Mouse (Mus musculus): Measurements from ENCODE around the gene Cacna2d3. TPM values are rescaled to one million over a fixed set of nuclear protein-coding genes. Genes with fewer than 3 reads are reported as not detected.

The Cacna2d3 gene
- polyA plus RNA-seq, 1 experiment from 2014 or later: 0.92 TPM

DNA sequence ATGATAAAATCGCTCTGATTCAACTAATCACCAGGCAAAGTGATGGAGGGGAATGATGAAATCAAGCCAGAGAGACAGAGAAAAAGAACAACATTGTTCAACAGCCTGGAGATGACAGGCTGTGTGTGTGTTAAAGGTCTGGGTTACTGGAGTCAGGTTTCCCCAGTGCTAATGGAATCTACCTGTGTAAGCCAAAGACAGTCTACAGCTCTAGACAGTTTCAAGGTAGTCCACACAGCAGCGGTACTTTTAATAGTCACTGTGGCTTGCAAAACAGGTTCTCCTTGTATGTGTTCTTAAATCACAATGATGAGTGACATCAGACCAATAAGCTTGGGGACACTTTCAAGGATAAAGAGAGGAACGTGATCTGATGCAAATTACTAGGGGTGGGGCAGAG is 191.1 kb downstream of the Cacna2d3 start:
- no peaks in the 10 kb centered on the region for H3K27me3 ChIP-seq (replicated peaks; ENCODE audit: control insufficient read depth, insufficient read depth, low read length)
- H3K4me2 ChIP-seq (ENCODE audit: low read depth, low read length): no peak overlapping the region
- no peak overlapping the region for H3K27ac ChIP-seq (ENCODE audit: low read length)
- 68% methylated on average over 3 of the region's 3 CpGs for WGBS
- H3K9ac ChIP-seq (ENCODE audit: low read depth, low read length): no peak overlapping the region
- no peaks in the 10 kb centered on the region for H3K4me1 ChIP-seq (ENCODE audit: control insufficient read depth, insufficient read depth, low read length)
- no peak overlapping the region for H3K4me3 ChIP-seq (ENCODE audit: low read length)
- H3K9me3 ChIP-seq (ENCODE audit: control insufficient read depth, low read length): no peaks in the 10 kb centered on the region
- no peaks in the 10 kb centered on the region for H3K36me3 ChIP-seq (ENCODE audit: control insufficient read depth, insufficient read depth, low read length)
- ATAC-seq: no peak

DNA sequence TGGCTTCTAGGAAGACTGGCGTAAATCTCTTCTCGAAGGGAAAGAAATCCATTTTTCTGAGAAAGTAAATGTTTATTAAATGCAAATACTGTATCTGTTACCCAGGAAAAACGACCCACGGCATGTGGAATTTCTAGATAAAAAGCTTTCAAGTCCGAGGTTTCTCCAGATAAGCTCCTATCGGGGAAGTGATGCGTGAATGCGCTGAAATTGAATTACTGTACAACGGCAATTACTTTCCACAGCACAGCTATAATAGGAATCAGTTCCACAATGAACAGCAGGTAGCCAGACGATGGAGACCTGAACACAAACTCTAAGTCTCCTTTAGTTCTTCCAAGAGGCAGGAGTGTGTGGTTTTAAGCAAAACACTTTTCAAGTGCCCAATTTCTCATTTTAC is 193.0 kb downstream of the Cacna2d3 start:
- Histone ChIP-seq H3K4me3 (ENCODE audit: low read length) (no peak overlapping the region), H3K27ac (ENCODE audit: low read length) (no peak overlapping the region), H3K9me3 (ENCODE audit: control insufficient read depth, low read length) (no peaks in the 10 kb centered on the region), H3K4me2 (ENCODE audit: low read depth, low read length) (no peak overlapping the region), H3K27me3 (replicated peaks; ENCODE audit: control insufficient read depth, insufficient read depth, low read length) (no peaks in the 10 kb centered on the region), H3K9ac (ENCODE audit: low read depth, low read length) (no peak overlapping the region), H3K36me3 (ENCODE audit: control insufficient read depth, insufficient read depth, low read length) (no peaks in the 10 kb centered on the region), H3K4me1 (ENCODE audit: control insufficient read depth, insufficient read depth, low read length) (no peaks in the 10 kb centered on the region)
- 57% methylated on average over 10 of the region's 10 CpGs for WGBS
- ATAC-seq: no peak

DNA sequence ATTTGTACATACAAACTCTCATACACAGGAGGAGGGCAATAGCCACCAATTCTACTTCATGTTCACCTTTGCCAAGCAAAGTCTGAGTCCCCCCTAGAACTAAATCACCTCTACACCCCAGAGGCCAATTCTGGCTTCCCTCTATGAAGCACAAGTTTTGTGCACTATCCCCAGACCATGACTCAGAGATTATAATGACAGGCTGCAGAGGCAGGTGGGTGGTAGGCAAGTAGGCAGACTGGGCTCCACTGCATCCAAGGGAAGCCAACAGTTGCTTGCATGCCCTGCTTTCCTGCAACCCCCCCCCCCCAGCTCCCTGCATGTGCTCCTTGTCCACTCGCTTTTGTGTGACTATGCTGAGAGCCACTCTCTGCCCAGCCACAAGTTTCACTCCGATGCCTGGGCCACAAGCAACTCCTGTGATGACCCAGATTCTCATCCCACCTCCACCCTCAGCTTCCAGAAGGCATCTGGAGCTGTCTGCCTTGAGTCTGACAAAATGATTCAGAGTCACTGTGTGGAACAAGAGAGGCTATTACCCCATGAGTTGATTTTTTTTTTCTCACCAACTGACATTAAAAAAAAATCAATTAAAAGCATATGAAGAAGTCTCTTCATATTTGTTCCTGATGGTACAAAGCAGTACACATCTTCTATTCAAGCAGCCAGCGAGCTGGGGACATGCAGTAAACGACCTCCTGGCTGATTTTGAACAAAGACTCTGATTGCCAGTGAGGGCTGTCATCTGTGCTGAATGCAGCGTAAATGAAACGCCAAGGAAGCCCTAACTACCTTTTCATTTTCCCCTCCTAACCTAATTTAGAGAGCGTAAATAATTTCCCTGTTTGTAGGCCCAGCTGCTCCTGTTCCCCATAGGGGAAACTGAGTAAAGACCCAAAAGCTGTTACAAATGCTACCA is 201.7 kb downstream of the Cacna2d3 start:
- WGBS: 66% methylated on average over 7 of the region's 7 CpGs
- Histone ChIP-seq H3K4me1 (ENCODE audit: control insufficient read depth, insufficient read depth, low read length) (no peaks in the 10 kb centered on the region), H3K9ac (ENCODE audit: low read depth, low read length) (no peak overlapping the region), H3K27me3 (replicated peaks; ENCODE audit: control insufficient read depth, insufficient read depth, low read length) (no peaks in the 10 kb centered on the region), H3K4me2 (ENCODE audit: low read depth, low read length) (no peak overlapping the region), H3K9me3 (ENCODE audit: control insufficient read depth, low read length) (no peaks in the 10 kb centered on the region), H3K27ac (ENCODE audit: low read length) (no peak overlapping the region), H3K4me3 (ENCODE audit: low read length) (no peak overlapping the region), H3K36me3 (ENCODE audit: control insufficient read depth, insufficient read depth, low read length) (no peaks in the 10 kb centered on the region)
- ATAC-seq: no peak

- H3K9me3 ChIP-seq (ENCODE audit: control insufficient read depth, low read length): no peaks in the 10 kb centered on the region
- H3K27me3 ChIP-seq (replicated peaks; ENCODE audit: control insufficient read depth, insufficient read depth, low read length): no peaks in the 10 kb centered on the region
- no peak for ATAC-seq
These were observed 219.0 kb downstream of the Cacna2d3 start for GRCm38 (mm10) chr14:29502667-29503066.

GRCm38 (mm10) chr14:29498546-29499290 is 222.9 kb downstream of the Cacna2d3 start:
- Histone ChIP-seq H3K4me1 (ENCODE audit: control insufficient read depth, insufficient read depth, low read length) (no peaks in the 10 kb centered on the region), H3K9ac (ENCODE audit: low read depth, low read length) (no peak overlapping the region), H3K4me3 (ENCODE audit: low read length) (no peak overlapping the region), H3K27ac (ENCODE audit: low read length) (no peak overlapping the region), H3K27me3 (replicated peaks; ENCODE audit: control insufficient read depth, insufficient read depth, low read length) (no peaks in the 10 kb centered on the region), H3K36me3 (ENCODE audit: control insufficient read depth, insufficient read depth, low read length) (no peaks in the 10 kb centered on the region), H3K4me2 (ENCODE audit: low read depth, low read length) (no peak overlapping the region), H3K9me3 (ENCODE audit: control insufficient read depth, low read length) (no peaks in the 10 kb centered on the region)
- ATAC-seq: no peak
- 47% methylated on average over 8 of the region's 8 CpGs for WGBS

More at GRCm38 (mm10) chr14:29502667-29503066, 219.0 kb downstream of the Cacna2d3 start:
- 72% methylated on average over 5 of the region's 5 CpGs for WGBS
- Histone ChIP-seq H3K4me2 (ENCODE audit: low read depth, low read length) (no peak overlapping the region), H3K27ac (ENCODE audit: low read length) (no peak overlapping the region), H3K4me1 (ENCODE audit: control insufficient read depth, insufficient read depth, low read length) (no peaks in the 10 kb centered on the region), H3K4me3 (ENCODE audit: low read length) (no peak overlapping the region), H3K36me3 (ENCODE audit: control insufficient read depth, insufficient read depth, low read length) (no peaks in the 10 kb centered on the region), H3K9ac (ENCODE audit: low read depth, low read length) (no peak overlapping the region)

- Histone ChIP-seq H3K36me3 (ENCODE audit: control insufficient read depth, insufficient read depth, low read length) (no peaks in the 10 kb centered on the region), H3K27ac (ENCODE audit: low read length) (no peak overlapping the region)
These were observed 225.1 kb downstream of the Cacna2d3 start for GRCm38 (mm10) chr14:29496552-29496951.

DNA sequence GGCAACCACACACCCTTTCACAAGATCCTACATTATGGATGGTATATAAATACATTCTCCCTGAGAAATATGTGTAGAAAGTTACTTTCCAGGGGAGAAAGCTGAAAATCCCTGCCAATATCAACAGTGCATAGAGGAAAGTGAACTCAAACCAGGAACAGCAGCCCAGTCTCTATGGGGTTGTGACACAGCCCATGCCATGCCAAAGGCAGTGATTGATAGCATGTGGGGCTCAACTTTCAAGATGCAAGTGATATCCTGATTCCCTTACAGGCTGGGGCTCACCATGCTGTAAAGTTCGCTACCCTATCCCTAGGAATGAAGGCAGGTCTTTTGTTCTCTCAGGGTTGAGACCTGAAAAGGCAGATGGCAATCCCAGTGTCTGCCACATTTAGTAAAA is 229.9 kb downstream of the Cacna2d3 start:
- Histone ChIP-seq H3K27me3 (replicated peaks; ENCODE audit: control insufficient read depth, insufficient read depth, low read length) (no peaks in the 10 kb centered on the region), H3K4me1 (ENCODE audit: control insufficient read depth, insufficient read depth, low read length) (no peaks in the 10 kb centered on the region), H3K4me3 (ENCODE audit: low read length) (no peak overlapping the region), H3K9me3 (ENCODE audit: control insufficient read depth, low read length) (no peaks in the 10 kb centered on the region), H3K36me3 (ENCODE audit: control insufficient read depth, insufficient read depth, low read length) (no peaks in the 10 kb centered on the region), H3K9ac (ENCODE audit: low read depth, low read length) (no peak overlapping the region), H3K27ac (ENCODE audit: low read length) (no peak overlapping the region), H3K4me2 (ENCODE audit: low read depth, low read length) (no peak overlapping the region)
- WGBS: 68% methylated on average over 1 of the region's 1 CpGs
- no peak for ATAC-seq

More at GRCm38 (mm10) chr14:29496552-29496951, 225.1 kb downstream of the Cacna2d3 start:
- no peak overlapping the region for H3K4me2 ChIP-seq (ENCODE audit: low read depth, low read length)
- no peak overlapping the region for H3K4me3 ChIP-seq (ENCODE audit: low read length)
- no peak for ATAC-seq
- H3K27me3 ChIP-seq (replicated peaks; ENCODE audit: control insufficient read depth, insufficient read depth, low read length): no peaks in the 10 kb centered on the region
- WGBS: 87% methylated on average over 3 of the region's 3 CpGs
- H3K9me3 ChIP-seq (ENCODE audit: control insufficient read depth, low read length): no peaks in the 10 kb centered on the region
- H3K4me1 ChIP-seq (ENCODE audit: control insufficient read depth, insufficient read depth, low read length): no peaks in the 10 kb centered on the region
- H3K9ac ChIP-seq (ENCODE audit: low read depth, low read length): no peak overlapping the region

GRCm38 (mm10) chr14:29485416-29485815 is 236.2 kb downstream of the Cacna2d3 start:
- Histone ChIP-seq H3K36me3 (ENCODE audit: control insufficient read depth, insufficient read depth, low read length) (no peaks in the 10 kb centered on the region), H3K4me2 (ENCODE audit: low read depth, low read length) (no peak overlapping the region), H3K9ac (ENCODE audit: low read depth, low read length) (no peak overlapping the region), H3K4me3 (ENCODE audit: low read length) (no peak overlapping the region), H3K4me1 (ENCODE audit: control insufficient read depth, insufficient read depth, low read length) (no peaks in the 10 kb centered on the region), H3K27ac (ENCODE audit: low read length) (no peak overlapping the region), H3K27me3 (replicated peaks; ENCODE audit: control insufficient read depth, insufficient read depth, low read length) (no peaks in the 10 kb centered on the region), H3K9me3 (ENCODE audit: control insufficient read depth, low read length) (no peaks in the 10 kb centered on the region)
- WGBS: 76% methylated on average over 1 of the region's 1 CpGs
- ATAC-seq: no peak

DNA sequence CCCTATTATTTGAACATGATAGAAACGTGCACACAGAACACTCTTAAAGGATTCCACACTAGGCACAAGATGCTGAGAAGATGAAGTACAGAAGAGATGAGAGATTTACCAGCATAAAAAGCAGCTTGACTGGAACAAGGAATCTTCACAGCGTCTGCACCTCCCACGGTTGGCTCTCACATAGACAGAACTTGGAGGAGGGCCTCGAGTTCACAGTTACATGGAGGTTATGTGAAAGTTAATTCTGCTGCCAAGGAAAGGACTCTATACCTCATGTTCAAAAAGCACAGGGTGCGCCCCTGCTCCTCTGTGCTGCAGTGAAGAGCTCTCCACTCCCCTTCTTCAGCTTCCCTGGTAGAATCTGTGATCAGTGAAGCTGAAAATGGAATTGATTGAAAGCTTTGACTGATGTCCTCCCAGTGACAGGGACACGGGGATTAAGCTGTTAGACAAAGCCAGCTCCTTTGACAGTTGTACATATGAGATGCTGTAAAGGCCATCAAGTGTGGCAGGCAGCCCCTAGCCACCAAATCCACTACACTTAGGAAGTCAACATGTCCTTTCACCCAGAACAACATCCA is 243.2 kb downstream of the Cacna2d3 start:
- no peak for ATAC-seq
- no peak overlapping the region for H3K9ac ChIP-seq (ENCODE audit: low read depth, low read length)
- no peaks in the 10 kb centered on the region for H3K36me3 ChIP-seq (ENCODE audit: control insufficient read depth, insufficient read depth, low read length)

More for the DNA sequence above, 243.2 kb downstream of the Cacna2d3 start:
- H3K27ac ChIP-seq (ENCODE audit: low read length): no peak overlapping the region
- H3K9me3 ChIP-seq (ENCODE audit: control insufficient read depth, low read length): no peaks in the 10 kb centered on the region
- WGBS: 63% methylated on average over 6 of the region's 6 CpGs
- H3K27me3 ChIP-seq (replicated peaks; ENCODE audit: control insufficient read depth, insufficient read depth, low read length): no peaks in the 10 kb centered on the region
- H3K4me3 ChIP-seq (ENCODE audit: low read length): no peak overlapping the region
- no peak overlapping the region for H3K4me2 ChIP-seq (ENCODE audit: low read depth, low read length)
- no peaks in the 10 kb centered on the region for H3K4me1 ChIP-seq (ENCODE audit: control insufficient read depth, insufficient read depth, low read length)

Data from intestine, embryonic 16.5 days (tissue).